Mouse (Mus musculus) frontal cortex, postnatal 25 days (tissue): ENCODE data around the gene Thada.
A peak's percentile ranks its signal among the peaks of the same experiment; 100 is the strongest.
"Not testable (repeated sequence)": the region's sequence is repeated elsewhere in the genome, so short reads cannot be mapped to it uniquely, and the experiment has no call there.

Experiments
- DNase-seq, 2 experiments: peaks; one replicate each; pipeline ENCODE4 v3.0.0; 2022; ENCODE audit warnings: low spot score in 2 of 2

Gene Thada

DNA sequence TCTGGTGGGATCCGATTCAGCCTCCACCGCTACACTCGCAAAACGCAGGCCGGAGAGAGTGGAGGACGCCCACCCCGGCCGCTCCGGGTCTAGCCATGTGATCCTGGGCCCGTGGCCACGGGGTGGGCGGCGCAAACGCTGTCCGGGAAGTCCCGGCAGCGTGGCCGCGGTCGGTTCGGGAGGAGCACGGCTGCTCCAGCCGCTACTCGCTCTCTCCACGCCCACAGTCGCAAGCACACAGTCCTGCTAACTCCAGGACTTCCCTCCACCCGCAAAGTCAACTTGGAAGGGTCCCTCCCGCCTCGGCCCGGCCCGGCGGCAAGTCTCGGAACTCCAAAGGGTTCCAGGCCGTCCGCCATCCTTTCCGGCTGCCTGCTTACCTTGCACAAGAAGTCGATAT is 278.7 kb downstream of the Thada start:
- DNase-seq, result not testable (repeated sequence)

- no peak for DNase-seq
These were observed 279.4 kb downstream of the Thada start for GRCm38 (mm10) chr17:84186451-84187202.

DNA sequence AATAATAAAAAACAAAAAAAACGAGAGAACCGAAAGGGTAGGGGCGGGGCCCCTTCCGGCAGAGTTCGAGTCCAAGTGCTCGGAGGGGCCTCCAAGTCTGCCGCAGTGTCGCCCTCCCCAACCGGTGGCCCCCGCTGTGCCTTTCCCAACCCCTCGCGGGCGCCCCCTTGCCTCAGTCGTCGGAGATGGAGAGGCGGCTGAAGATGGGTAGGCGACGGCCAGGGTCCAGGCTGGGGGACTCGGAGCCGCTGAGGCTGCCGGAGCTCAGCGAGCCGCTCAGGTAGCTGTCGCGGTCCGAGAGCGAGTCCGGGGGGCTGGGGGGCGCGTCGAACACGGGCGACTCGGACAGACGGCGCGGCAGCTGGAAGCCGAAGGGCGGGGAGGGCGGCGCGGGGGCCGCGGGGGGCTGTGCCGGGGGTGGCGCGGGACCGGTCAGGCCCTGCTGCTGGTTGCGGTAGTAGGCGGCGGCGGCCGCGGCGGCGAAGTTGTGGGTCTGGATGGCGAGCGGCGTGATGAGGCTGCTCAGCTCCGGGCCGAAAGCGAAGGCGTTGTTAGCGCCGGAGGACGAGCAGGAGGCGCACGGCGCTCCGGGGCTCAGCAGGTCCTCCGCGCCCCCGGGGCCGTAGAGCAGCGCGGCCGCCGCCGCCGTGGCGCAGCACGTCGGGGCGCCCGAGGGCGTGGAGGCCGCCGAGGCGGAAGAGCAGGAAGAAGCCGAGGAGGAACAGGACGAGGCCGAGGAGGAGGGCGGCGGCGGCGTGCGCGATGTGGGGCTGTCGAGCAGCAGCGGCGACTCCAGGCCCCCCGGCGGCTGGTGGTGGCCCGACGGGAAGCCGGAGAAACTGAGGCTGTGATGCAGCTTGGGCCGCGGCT is 280.2 kb downstream of the Thada start:
- no peak for DNase-seq

DNA sequence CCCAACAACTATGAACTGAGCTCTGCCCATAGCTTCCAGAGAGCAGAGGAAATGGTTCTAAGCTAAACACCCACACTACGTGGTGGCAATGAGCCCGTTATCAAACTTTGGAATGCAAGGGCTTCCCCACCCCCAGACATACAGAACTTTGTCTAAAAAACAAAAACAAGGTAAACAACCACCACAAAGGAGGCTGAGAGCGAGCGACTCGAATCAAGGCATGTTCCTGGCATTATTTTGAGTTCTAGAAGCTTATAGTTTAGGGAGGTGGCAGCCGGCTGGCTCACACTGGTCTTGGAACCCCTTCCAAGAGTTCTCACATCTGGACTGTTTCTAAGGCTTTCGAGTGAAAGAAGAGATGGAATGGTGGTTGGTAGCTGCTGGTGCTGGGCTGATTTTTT is 281.0 kb downstream of the Thada start:
- DNase-seq, result no peak

- DNase-seq, result peak in 1 of 2 experiments; percentile 42
These were observed 282.7 kb downstream of the Thada start for GRCm38 (mm10) chr17:84183291-84183781.

DNA sequence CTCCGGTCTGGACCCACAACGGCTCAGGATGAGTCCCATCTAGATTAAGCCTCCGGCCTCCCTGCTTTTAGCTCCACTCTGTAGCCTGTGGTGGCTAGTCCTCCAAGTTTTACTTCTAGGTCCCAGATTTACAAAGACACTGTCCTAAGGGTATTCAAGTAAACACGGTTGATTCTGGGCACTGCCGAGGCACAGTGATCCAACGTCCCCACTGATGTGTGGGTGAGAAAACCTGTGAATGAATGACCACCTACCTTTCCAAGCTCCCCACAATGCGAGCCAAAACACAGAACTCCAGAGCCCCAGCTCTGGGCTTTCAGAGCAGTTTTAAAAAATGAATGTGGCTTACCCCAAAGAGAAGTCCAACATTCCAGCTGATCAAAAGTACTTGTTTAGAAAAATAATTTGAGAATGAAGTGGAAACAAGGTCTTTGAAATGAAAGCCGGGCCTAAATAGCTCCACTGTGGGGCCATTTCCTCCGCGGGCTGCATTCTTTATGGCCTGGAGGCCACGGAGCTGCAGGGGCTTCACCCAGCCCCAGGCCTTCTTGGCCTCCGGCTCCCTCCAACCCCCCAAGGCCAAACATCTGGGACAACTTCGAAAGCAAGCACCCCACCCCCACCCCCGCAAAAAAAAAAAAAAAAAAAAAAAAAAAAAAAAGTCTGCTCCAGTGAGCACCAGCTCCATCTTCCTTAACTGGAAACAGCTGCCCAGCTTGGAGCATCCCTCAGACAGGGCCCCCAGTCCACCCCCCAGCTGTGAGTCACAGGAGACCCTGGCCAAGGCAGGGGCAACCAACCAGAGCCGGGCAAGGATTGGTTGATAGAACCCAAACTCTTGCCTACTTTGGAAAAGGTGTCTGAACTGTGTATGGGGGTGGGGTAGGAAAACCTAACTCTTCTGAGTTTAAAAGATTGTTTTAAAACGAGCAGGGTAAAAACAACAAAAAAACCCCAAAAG is 283.4 kb downstream of the Thada start:
- DNase-seq, result no peak

DNA sequence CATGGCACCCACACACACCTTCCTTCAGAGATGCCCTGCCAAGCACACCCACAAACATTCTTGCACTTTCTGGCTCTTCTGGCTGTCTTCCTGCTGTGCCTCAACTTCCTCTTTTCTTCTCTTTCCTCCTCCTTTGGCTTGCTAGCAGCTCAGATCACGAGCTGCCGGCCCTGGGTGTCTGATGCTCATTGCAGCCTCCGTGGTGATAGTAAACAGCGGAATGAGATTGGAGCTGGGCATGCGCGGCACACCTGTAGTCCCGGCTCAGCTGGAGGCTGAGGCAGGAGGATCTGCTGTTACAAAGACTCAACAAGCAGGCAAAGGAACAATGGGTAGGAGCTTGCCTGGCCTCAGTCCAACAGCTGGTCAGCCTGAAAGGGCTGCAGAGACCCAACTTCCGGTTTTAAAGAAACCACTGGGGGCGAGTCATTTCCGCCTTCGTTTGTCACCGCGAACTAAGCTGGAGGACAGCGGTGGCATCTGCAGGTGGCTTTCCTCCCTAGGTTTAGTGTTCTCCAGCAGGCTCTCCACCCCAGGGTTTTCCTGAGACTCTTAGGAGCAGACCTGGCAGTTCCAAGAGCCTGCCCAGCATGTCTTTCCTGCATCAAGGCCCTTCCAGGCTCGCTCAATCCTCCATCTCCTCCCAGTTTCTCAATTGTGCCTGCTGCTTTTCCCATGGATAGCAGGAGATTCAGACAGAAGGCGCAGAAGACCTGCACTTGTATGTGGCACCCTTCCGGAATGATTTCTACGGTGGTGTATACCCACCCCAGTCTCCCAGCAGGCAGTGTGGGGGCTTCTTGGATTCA is 284.3 kb downstream of the Thada start:
- no peak for DNase-seq

DNA sequence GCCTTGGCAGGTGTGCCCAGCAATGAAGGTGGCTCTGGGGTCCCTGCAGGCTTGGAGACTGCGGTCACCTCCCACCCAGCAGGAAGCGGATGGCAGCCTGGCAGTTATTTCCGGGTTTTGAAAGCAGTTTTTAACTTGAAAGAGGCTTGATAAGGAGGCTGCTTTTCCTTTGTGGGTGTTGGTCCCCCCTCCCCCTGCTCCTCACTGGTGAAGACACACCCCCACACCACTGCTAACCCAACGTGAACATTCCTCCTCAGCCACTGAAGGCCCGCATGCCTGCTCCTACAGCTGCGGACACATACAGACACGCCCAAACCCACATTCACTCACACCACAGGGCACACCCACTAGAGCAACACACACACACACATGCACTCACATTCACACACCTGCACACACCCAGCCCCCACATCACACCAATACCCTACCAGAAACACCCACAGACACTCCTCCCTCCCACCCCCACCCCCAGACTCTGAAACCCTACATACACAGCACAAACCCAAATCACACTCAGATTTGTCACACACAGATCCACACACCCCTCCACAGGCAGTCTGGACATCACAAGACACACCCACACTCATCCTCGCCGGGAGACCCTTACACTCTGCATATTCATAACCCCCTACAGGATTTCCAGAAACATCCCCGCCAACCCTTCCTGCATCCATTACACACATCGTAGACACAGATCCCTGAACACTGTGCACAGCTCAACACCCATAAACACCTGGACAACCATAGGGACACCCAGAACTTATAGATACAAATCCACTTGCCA is 285.1 kb downstream of the Thada start:
- DNase-seq, result no peak

DNA sequence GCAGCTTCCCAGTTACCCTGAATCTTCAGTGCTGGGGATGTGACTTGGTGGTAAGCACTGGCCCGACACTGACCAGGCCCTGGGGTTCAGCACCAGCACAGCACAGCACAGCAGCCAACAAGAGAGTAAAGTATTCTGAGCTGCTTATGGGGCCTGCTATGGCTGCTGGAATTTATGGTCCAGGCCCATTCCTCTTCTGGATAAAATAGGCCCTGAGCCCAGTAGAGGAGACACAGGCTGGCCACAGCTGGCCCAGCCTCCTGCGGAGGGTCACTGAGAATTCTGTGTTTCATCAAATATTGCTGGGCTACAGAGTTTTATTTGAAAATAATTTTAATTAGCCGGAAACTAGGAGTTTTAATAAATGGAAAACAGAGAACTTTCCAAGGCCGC is 286.0 kb downstream of the Thada start:
- DNase-seq, result no peak

DNA sequence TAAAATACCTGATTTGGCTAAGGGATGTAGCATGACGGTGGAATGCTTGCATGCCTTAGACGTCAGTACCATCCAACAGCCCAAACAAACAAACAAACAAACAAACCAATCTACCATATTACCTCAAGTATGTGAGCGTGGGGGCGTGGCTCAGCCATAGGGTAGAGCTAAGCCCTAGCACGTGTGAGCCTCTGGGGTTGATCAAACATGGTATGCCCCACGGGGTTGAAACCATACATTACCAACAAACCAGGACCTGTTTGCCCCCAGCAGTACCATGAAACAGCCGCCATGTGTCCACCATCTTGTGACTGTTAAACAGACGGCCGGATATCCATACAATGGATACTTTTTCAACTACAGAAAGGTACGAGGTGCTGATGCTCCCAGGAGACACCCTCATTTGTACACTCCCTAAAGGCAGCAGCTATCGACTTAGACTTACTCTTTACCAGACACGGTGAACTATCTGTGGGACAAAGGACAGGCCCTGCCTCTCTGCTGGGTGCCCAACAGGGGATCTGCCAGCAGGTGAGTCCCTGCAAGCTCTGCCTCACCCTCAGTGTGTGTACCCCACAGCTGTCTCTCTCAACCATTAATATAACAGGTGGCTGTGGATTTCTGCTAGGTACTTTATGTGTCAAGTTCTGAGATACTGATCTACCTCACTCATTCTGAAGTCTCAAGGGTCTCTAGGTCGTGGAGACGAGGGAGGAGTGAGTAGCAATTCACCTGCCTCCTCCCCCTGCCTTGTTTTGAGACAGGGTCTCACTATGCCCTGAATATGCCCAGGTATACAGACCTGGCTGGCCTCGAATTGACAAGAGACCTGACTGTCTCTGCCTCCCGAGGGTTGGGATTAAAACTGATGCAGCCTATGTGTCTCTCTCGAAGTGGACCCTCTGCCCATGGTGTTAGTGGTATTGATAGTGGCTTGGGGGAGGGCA is 286.7 kb downstream of the Thada start:
- DNase-seq, result no peak

GRCm38 (mm10) chr17:84177481-84177880 is 288.5 kb downstream of the Thada start:
- no peak for DNase-seq

DNA sequence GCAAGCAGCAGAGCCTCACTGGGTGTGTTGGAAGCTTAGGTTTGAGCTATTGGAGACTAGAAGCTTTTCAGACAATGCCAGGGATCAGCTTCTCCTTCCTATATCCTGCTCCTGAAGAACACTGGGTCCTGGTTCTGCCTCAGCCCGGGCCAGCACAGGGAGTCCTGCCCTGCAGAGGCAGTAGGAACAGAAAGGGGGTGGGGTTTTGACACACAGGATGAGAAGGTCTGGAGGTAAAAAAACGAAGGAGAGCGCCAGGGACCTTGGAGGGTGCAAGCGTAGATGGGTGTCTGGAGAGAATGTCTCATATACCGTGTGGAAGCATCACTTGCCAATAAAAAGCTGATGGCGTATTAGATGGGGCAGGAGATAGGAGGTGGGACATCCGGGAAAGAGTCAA is 289.6 kb downstream of the Thada start:
- no peak for DNase-seq

GRCm38 (mm10) chr17:84175196-84175595 is 290.8 kb downstream of the Thada start:
- no peak for DNase-seq

- no peak for DNase-seq
These were observed 298.6 kb downstream of the Thada start for GRCm38 (mm10) chr17:84167377-84167776.

GRCm38 (mm10) chr17:84166135-84166860 is 299.7 kb downstream of the Thada start:
- DNase-seq, result no peak

- DNase-seq, result no peak
These were observed 300.3 kb downstream of the Thada start for GRCm38 (mm10) chr17:84165735-84166134.

GRCm38 (mm10) chr17:84164146-84164545 is 301.9 kb downstream of the Thada start:
- no peak for DNase-seq
